Mouse (Mus musculus): ENCODE data around the gene Elp5. TPM values are rescaled to one million over a fixed set of nuclear protein-coding genes. Genes with fewer than 3 reads are reported as not detected.

Elp5 gene
- total RNA-seq, 1 experiment from 2014 or later, result 59.9 TPM

DNA sequence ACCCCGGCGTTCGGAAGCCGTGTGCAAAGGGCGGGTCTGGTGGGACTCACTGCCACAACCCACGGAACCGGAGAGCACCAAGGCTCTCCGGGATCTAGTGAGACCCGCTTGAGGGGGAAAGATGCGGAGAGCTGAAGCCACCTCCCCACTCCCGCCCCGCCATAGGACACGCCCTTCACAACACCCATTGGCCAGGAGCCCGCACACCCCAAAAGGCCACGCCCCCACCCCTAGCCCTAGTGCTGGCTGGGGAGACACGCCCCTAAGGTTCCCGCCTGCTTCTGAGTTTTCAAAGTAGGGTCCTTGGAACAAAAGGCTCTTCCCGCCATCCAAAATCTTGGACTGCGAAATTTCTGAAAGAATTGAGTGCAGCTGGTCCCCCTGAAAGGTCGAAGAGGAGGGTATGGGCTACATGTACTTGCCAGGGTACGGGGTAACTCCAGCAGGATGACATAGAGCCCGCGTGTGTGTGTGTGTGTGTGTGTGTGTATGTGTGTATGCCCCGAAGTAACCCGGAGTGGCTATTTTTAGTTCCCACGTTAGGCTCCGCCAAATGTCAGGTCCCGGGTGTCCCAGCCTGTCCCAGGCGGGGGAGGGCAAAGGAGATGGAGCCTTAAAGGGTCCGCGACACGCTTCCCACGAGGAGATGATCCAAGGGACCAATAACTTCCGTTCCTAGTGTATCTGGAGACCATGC lies 34.1 kb downstream of the Elp5 start, which contains the start of gene Slc2a4:
Gene Slc2a4 (minus strand): TSS at position 123 of the 697 bp plus-strand sequence.
- peak; percentile 87 to 90 for ATAC-seq (replicated peaks in 1 of 2; ENCODE audit: insufficient read depth in 1 of 2, low FRiP score in 2 of 2, low TSS enrichment in 1 of 2, low read depth in 1 of 2, poor library complexity in 2 of 2, severe bottlenecking in 2 of 2)

DNA sequence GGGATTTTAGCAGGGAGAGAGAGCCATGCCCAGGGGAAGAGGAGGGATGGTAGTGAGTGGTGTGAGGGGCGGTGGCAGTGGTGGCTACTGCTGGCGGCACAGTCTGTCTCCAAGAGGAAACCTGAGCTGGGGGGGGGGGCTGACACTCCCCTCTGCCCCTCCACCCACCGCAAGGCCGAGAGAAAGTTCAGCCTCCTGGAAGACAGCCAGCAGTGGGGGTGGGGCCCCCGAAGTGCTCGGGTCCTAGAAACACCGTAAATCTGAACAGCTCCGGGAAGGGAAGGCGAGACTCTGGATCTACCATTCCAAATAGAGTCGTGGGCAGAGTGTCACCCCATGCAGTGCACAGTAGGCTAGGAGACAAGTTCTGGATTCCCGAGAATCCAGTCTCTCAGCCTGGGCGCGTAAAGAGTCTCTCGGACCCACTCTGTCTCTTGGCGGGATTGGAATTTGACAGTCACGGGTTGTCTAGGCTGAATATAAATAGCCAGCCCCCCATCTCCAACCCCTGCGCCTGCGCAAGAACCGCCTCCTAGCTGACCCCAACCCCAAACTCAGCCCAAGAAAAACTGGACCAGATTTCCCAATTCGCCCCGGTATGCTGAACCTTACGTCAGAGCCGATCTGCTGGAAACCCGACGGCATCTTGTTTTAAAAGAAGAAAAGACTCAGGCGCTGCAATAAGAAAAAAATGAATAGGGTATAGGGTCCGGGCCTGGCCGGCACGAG lies 34.8 kb downstream of the Elp5 start:
- ATAC-seq (replicated peaks in 1 of 2; ENCODE audit: insufficient read depth in 1 of 2, low FRiP score in 2 of 2, low TSS enrichment in 1 of 2, low read depth in 1 of 2, poor library complexity in 2 of 2, severe bottlenecking in 2 of 2), result no peak

DNA sequence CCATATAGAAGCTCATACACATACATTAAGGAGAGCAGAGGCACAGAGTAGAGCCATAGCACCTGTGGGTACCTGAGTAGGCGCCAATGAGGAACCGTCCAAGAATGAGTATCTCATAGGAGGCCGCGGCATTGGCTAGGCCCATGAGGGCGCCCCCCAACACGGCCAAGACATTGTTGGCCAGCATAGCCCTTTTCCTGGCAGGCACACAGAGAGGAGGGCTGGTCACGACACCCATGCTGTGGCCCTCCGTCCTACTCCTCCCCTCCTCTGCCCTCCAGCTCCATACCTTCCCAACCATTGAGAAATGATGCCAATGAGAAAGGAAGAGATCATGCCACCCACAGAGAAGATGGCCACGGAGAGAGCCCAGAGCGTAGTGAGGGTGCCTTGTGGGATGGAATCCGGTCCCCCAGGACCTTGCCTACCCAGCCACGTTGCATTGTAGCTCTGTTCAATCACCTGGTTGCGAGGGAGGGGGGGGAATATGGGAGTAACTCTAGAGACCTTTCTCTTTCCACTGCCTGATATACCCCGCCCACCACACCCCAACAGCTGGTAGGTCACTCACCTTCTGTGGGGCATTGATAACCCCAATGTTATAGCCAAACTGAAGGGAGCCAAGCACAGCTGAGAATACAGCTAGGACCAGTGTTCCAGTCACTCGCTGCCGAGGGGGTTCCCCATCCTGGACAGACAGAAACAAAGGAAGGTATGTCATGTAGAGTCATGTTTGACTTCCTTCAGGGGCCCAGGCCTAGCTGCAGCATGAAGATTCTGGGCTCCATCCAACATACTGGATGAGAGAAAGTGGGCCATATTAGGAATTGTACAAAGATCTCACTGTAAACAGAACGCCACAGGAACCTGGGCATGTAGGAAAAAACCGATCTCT lies 36.1 kb downstream of the Elp5 start:
- no peak for ATAC-seq (replicated peaks in 1 of 2; ENCODE audit: insufficient read depth in 1 of 2, low FRiP score in 2 of 2, low TSS enrichment in 1 of 2, low read depth in 1 of 2, poor library complexity in 2 of 2, severe bottlenecking in 2 of 2)

GRCm38 (mm10) chr11:69945216-69945615 lies 37.1 kb downstream of the Elp5 start:
- no peak for ATAC-seq (replicated peaks in 1 of 2; ENCODE audit: insufficient read depth in 1 of 2, low FRiP score in 2 of 2, low TSS enrichment in 1 of 2, low read depth in 1 of 2, poor library complexity in 2 of 2, severe bottlenecking in 2 of 2)

DNA sequence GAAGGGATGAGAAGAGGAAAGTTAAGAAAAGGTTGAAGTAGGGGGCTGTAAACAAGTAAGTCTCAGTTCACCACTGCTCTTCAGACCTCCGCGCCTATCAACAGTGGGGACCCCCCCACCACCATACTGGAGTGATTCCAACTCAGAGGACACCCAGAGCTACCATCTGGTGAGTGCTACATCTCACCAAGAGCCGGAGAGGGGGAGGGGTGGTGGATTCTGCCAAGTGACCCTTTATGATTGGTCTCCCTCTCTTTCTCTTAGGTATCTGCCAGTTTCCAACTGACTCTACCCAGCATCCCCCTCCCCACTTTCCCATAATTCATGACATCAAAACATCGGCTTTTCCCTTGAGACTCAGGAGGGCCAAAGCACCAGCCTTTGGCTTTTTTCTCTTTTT lies 41.4 kb downstream of the Elp5 start:
- no peak for ATAC-seq (replicated peaks in 1 of 2; ENCODE audit: insufficient read depth in 1 of 2, low FRiP score in 2 of 2, low TSS enrichment in 1 of 2, low read depth in 1 of 2, poor library complexity in 2 of 2, severe bottlenecking in 2 of 2)

GRCm38 (mm10) chr11:69939731-69940130 lies 42.6 kb downstream of the Elp5 start:
- ATAC-seq (replicated peaks in 1 of 2; ENCODE audit: insufficient read depth in 1 of 2, low FRiP score in 2 of 2, low TSS enrichment in 1 of 2, low read depth in 1 of 2, poor library complexity in 2 of 2, severe bottlenecking in 2 of 2), result no peak

- no peak for ATAC-seq (replicated peaks in 1 of 2; ENCODE audit: insufficient read depth in 1 of 2, low FRiP score in 2 of 2, low TSS enrichment in 1 of 2, low read depth in 1 of 2, poor library complexity in 2 of 2, severe bottlenecking in 2 of 2)
Observed at GRCm38 (mm10) chr11:69939181-69939580, 43.1 kb downstream of the Elp5 start.

GRCm38 (mm10) chr11:69938401-69938979 lies 43.8 kb downstream of the Elp5 start:
- ATAC-seq (replicated peaks in 1 of 2; ENCODE audit: insufficient read depth in 1 of 2, low FRiP score in 2 of 2, low TSS enrichment in 1 of 2, low read depth in 1 of 2, poor library complexity in 2 of 2, severe bottlenecking in 2 of 2), result no peak

- no peak for ATAC-seq (replicated peaks in 1 of 2; ENCODE audit: insufficient read depth in 1 of 2, low FRiP score in 2 of 2, low TSS enrichment in 1 of 2, low read depth in 1 of 2, poor library complexity in 2 of 2, severe bottlenecking in 2 of 2)
Observed at GRCm38 (mm10) chr11:69937834-69938233, 44.5 kb downstream of the Elp5 start.

- no peak for ATAC-seq (replicated peaks in 1 of 2; ENCODE audit: insufficient read depth in 1 of 2, low FRiP score in 2 of 2, low TSS enrichment in 1 of 2, low read depth in 1 of 2, poor library complexity in 2 of 2, severe bottlenecking in 2 of 2)
Observed at GRCm38 (mm10) chr11:69937385-69937784, 44.9 kb downstream of the Elp5 start.

GRCm38 (mm10) chr11:69936714-69937347 lies 45.5 kb downstream of the Elp5 start:
- ATAC-seq (replicated peaks in 1 of 2; ENCODE audit: insufficient read depth in 1 of 2, low FRiP score in 2 of 2, low TSS enrichment in 1 of 2, low read depth in 1 of 2, poor library complexity in 2 of 2, severe bottlenecking in 2 of 2), result no peak

DNA sequence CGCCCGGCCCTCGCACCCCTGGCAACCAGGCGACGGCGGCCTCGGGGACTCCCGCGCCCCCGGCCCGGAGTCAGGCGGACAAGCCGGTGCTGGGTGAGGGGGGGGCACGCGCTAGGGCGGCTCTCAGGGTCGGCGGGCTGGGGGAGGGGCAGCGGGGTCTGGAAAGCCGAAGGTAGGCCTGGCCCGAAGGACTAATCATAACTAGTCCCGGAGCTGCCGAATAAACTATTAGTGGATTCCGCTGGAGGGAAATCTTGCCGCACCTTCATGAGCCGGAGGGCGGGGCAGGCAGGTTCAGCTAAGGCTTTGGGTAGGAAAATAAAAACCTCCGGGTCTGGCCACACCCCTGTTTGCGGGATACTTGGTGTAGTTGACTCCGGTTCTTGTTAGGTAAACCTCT lies 46.2 kb downstream of the Elp5 start:
- ATAC-seq (replicated peaks in 1 of 2; ENCODE audit: insufficient read depth in 1 of 2, low FRiP score in 2 of 2, low TSS enrichment in 1 of 2, low read depth in 1 of 2, poor library complexity in 2 of 2, severe bottlenecking in 2 of 2), result no peak

DNA sequence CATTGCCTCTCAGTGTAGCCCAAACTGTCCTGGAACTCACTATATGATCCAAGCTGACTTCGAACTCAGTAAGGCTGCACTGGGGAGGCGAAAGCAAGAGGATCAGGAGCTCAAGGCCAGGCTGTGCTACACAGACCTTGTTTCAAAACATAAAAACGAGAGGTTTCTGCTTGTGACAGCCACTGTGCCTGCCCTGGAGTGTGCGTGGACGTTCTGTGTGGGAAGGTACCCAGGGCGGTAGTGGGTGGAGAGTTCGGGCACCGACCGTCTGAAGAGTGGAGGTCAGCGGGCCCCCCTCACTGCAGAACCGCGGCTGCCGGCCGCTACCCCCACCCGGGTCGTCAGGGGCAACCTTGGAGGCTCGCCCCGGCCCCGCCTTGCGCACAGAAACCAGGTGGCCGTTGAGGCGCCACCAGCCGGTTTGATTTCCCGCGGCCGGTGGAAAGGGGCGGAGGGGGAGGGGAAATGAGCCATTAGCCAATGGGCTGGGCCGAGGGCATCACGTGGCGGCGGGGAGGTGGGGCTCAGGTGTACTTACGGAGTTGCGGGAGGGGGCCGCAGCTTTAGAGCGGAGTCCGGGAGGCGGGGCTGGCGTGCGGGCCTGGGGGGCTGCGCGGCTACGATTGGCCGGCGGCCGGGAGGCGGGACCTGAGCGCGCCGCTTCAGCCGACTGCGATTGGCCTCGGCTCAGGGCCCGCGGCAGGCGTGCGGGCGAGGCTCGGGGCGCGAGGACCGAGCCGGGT lies 47.0 kb downstream of the Elp5 start, which contains the start of gene Ybx2:
Gene Ybx2 (plus strand): TSS at position 660 of the 743 bp plus-strand sequence.
- ATAC-seq (replicated peaks in 1 of 2; ENCODE audit: insufficient read depth in 1 of 2, low FRiP score in 2 of 2, low TSS enrichment in 1 of 2, low read depth in 1 of 2, poor library complexity in 2 of 2, severe bottlenecking in 2 of 2), result peak in 1 of 2 experiments; percentile 33; a peak in 3 of 4 replicates

- ATAC-seq (replicated peaks in 1 of 2; ENCODE audit: insufficient read depth in 1 of 2, low FRiP score in 2 of 2, low TSS enrichment in 1 of 2, low read depth in 1 of 2, poor library complexity in 2 of 2, severe bottlenecking in 2 of 2), result no peak
Observed at GRCm38 (mm10) chr11:69934681-69935080, 47.6 kb downstream of the Elp5 start.

DNA sequence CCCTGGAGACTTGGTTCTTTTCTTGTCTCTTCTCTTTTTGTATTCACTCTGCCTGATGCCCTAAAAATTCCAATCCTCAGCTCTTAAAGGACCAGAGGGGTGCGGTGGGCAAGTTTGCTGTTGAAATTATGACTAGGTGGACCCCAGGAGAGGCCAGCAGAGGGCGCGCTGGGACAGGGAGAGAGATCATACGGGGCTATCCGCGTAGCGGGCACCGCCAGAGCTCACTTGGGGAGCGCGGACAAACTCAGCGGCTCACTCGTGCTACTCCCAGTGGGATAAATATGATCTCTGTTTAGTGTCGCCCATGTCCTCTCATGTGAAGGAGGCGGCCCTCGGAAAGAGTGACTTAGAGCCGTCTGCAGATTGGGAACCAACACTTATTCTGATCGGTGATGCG lies 48.1 kb downstream of the Elp5 start:
- ATAC-seq (replicated peaks in 1 of 2; ENCODE audit: insufficient read depth in 1 of 2, low FRiP score in 2 of 2, low TSS enrichment in 1 of 2, low read depth in 1 of 2, poor library complexity in 2 of 2, severe bottlenecking in 2 of 2), result peak; percentile 61 to 69

DNA sequence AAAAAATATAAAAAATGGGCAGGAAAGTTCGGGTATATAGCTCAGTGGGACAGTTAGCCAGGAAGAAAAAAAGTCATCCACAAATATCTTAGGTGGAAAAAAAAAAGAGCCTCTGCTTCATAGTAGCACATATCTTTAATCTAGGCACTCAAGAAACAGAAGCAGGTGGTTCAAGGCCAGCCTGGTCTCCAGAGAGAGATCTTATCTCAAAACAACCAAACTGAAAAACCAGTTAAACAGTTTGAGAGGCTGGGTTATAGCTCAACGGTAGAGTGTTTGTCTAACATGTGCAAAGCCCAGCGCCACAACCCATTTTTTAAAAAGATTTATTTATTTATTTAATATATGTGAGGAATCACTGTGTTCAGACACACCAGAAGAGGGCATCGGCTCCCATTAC lies 49.3 kb downstream of the Elp5 start:
- no peak for ATAC-seq (replicated peaks in 1 of 2; ENCODE audit: insufficient read depth in 1 of 2, low FRiP score in 2 of 2, low TSS enrichment in 1 of 2, low read depth in 1 of 2, poor library complexity in 2 of 2, severe bottlenecking in 2 of 2)

Data from hematopoietic stem cell, adult 5-6 weeks (primary cell).